Mouse (Mus musculus) heart, postnatal 0 days (tissue): ENCODE results near the gene Itgam.

Source experiments
- CTCF ChIP-seq: IDR thresholded peaks from 2 replicates; pipeline ENCODE4 v1.5.1; 2016; ENCODE audit warnings: antibody characterized with exemption, control low read depth, low read depth
- EP300 ChIP-seq: IDR thresholded peaks from 2 replicates; pipeline ENCODE4 v1.6.1; 2016; ENCODE audit warnings: antibody characterized with exemption, low read depth

- no peak for TF ChIP-seq CTCF
- TF ChIP-seq EP300: no peak
Measured at GRCm38 (mm10) chr7:128032989-128033293, 29.5 kb upstream of the Itgam start.
